Mouse (Mus musculus): ENCODE measurements at regions not wholly inside any gene's neighbourhood (a gene's known extent, or its start where the extent isn't known, plus 50 kb on each side); places are given as distances from the start of the nearest gene placed in this dataset.

- Histone ChIP-seq H3K4me1 (ENCODE audit: control insufficient read depth, insufficient read depth, low read length) (no peaks in the 10 kb centered on the region), H3K9me3 (ENCODE audit: control insufficient read depth, low read length) (no peaks in the 10 kb centered on the region), H3K9ac (ENCODE audit: low read length) (no peak overlapping the region), H3K27me3 (ENCODE audit: control insufficient read depth, insufficient read depth, low read length) (no peaks in the 10 kb centered on the region), H3K36me3 (ENCODE audit: control insufficient read depth, insufficient read depth, low read length) (no peaks in the 10 kb centered on the region), H3K4me2 (no peak overlapping the region), H3K27ac (ENCODE audit: low read depth, low read length) (no peak overlapping the region), H3K4me3 (ENCODE audit: low read depth, low read length) (no peak overlapping the region)
- DNase-seq (ENCODE audit: low spot score, missing footprints) (no peak), ATAC-seq (ENCODE audit: low FRiP score) (no peak)
- 84% methylated on average over 2 of the region's 2 CpGs for WGBS
Observed at GRCm38 (mm10) chr11:45158282-45158681, 541.2 kb downstream of the Ebf1 start.

- H3K9ac ChIP-seq (ENCODE audit: low read length): no peak overlapping the region
- H3K4me2 ChIP-seq: no peak overlapping the region
- DNase-seq (ENCODE audit: low spot score, missing footprints): no peak
- 82% methylated on average over 8 of the region's 8 CpGs for WGBS
- H3K4me3 ChIP-seq (ENCODE audit: low read depth, low read length): no peak overlapping the region
- no peaks in the 10 kb centered on the region for H3K4me1 ChIP-seq (ENCODE audit: control insufficient read depth, insufficient read depth, low read length)
- H3K9me3 ChIP-seq (ENCODE audit: control insufficient read depth, low read length): no peaks in the 10 kb centered on the region
- H3K27me3 ChIP-seq (ENCODE audit: control insufficient read depth, insufficient read depth, low read length): no peaks in the 10 kb centered on the region
- no peak overlapping the region for H3K27ac ChIP-seq (ENCODE audit: low read depth, low read length)
- H3K36me3 ChIP-seq (ENCODE audit: control insufficient read depth, insufficient read depth, low read length): no peaks in the 10 kb centered on the region
- ATAC-seq (ENCODE audit: low FRiP score): no peak
Observed at GRCm38 (mm10) chr11:45160871-45161270, 543.8 kb downstream of the Ebf1 start.

GRCm38 (mm10) chr11:45173546-45173945 is 556.4 kb downstream of the Ebf1 start:
- ATAC-seq (ENCODE audit: low FRiP score): no peak
- Histone ChIP-seq H3K9me3 (ENCODE audit: control insufficient read depth, low read length) (no peaks in the 10 kb centered on the region), H3K27me3 (ENCODE audit: control insufficient read depth, insufficient read depth, low read length) (no peaks in the 10 kb centered on the region), H3K9ac (ENCODE audit: low read length) (no peak overlapping the region), H3K4me1 (ENCODE audit: control insufficient read depth, insufficient read depth, low read length) (no peaks in the 10 kb centered on the region), H3K36me3 (ENCODE audit: control insufficient read depth, insufficient read depth, low read length) (no peaks in the 10 kb centered on the region), H3K4me3 (ENCODE audit: low read depth, low read length) (no peak overlapping the region), H3K4me2 (no peak overlapping the region), H3K27ac (ENCODE audit: low read depth, low read length) (no peak overlapping the region)
- 85% methylated on average over 2 of the region's 2 CpGs for WGBS
- DNase-seq (ENCODE audit: low spot score, missing footprints): no peak

GRCm38 (mm10) chr11:45174071-45174470 is 557.0 kb downstream of the Ebf1 start:
- Histone ChIP-seq H3K27me3 (ENCODE audit: control insufficient read depth, insufficient read depth, low read length) (no peaks in the 10 kb centered on the region), H3K27ac (ENCODE audit: low read depth, low read length) (no peak overlapping the region), H3K9me3 (ENCODE audit: control insufficient read depth, low read length) (no peaks in the 10 kb centered on the region), H3K36me3 (ENCODE audit: control insufficient read depth, insufficient read depth, low read length) (no peaks in the 10 kb centered on the region), H3K4me2 (no peak overlapping the region), H3K4me3 (ENCODE audit: low read depth, low read length) (no peak overlapping the region), H3K9ac (ENCODE audit: low read length) (no peak overlapping the region), H3K4me1 (ENCODE audit: control insufficient read depth, insufficient read depth, low read length) (no peaks in the 10 kb centered on the region)
- 89% methylated on average over 2 of the region's 2 CpGs for WGBS
- no peak for DNase-seq (ENCODE audit: low spot score, missing footprints)
- ATAC-seq (ENCODE audit: low FRiP score): no peak

GRCm38 (mm10) chr11:45174811-45175798 is 558.0 kb downstream of the Ebf1 start:
- Histone ChIP-seq H3K9ac (ENCODE audit: low read length) (no peak overlapping the region), H3K4me1 (ENCODE audit: control insufficient read depth, insufficient read depth, low read length) (no peaks in the 10 kb centered on the region), H3K9me3 (ENCODE audit: control insufficient read depth, low read length) (no peaks in the 10 kb centered on the region), H3K27ac (ENCODE audit: low read depth, low read length) (no peak overlapping the region), H3K36me3 (ENCODE audit: control insufficient read depth, insufficient read depth, low read length) (no peaks in the 10 kb centered on the region), H3K4me3 (ENCODE audit: low read depth, low read length) (no peak overlapping the region), H3K4me2 (no peak overlapping the region), H3K27me3 (ENCODE audit: control insufficient read depth, insufficient read depth, low read length) (no peaks in the 10 kb centered on the region)
- DNase-seq (ENCODE audit: low spot score, missing footprints): no peak
- ATAC-seq (ENCODE audit: low FRiP score): no peak
- 88% methylated on average over 10 of the region's 10 CpGs for WGBS

- no peak overlapping the region for H3K9ac ChIP-seq (ENCODE audit: low read length)
- no peak for DNase-seq (ENCODE audit: low spot score, missing footprints)
- no peak overlapping the region for H3K4me2 ChIP-seq
- no peaks in the 10 kb centered on the region for H3K9me3 ChIP-seq (ENCODE audit: control insufficient read depth, low read length)
- no peak overlapping the region for H3K27ac ChIP-seq (ENCODE audit: low read depth, low read length)
- ATAC-seq (ENCODE audit: low FRiP score): no peak
- H3K4me3 ChIP-seq (ENCODE audit: low read depth, low read length): no peak overlapping the region
- no peaks in the 10 kb centered on the region for H3K36me3 ChIP-seq (ENCODE audit: control insufficient read depth, insufficient read depth, low read length)
- whole genome bisulfite sequencing: 91% methylated on average over 3 of the region's 3 CpGs
- H3K4me1 ChIP-seq (ENCODE audit: control insufficient read depth, insufficient read depth, low read length): no peaks in the 10 kb centered on the region
- H3K27me3 ChIP-seq (ENCODE audit: control insufficient read depth, insufficient read depth, low read length): no peaks in the 10 kb centered on the region
Observed at GRCm38 (mm10) chr11:45176971-45177370, 559.9 kb downstream of the Ebf1 start.

GRCm38 (mm10) chr11:45178036-45178435 is 560.9 kb downstream of the Ebf1 start:
- Histone ChIP-seq H3K4me1 (ENCODE audit: control insufficient read depth, insufficient read depth, low read length) (no peaks in the 10 kb centered on the region), H3K27me3 (ENCODE audit: control insufficient read depth, insufficient read depth, low read length) (no peaks in the 10 kb centered on the region), H3K4me3 (ENCODE audit: low read depth, low read length) (no peak overlapping the region), H3K9ac (ENCODE audit: low read length) (no peak overlapping the region), H3K36me3 (ENCODE audit: control insufficient read depth, insufficient read depth, low read length) (no peaks in the 10 kb centered on the region), H3K4me2 (no peak overlapping the region), H3K9me3 (ENCODE audit: control insufficient read depth, low read length) (no peaks in the 10 kb centered on the region), H3K27ac (ENCODE audit: low read depth, low read length) (no peak overlapping the region)
- no peak for ATAC-seq (ENCODE audit: low FRiP score)
- 87% methylated on average over 7 of the region's 7 CpGs for WGBS
- DNase-seq (ENCODE audit: low spot score, missing footprints): no peak

- no peak for ATAC-seq (ENCODE audit: low FRiP score)
- Histone ChIP-seq H3K4me1 (ENCODE audit: control insufficient read depth, insufficient read depth, low read length) (no peaks in the 10 kb centered on the region), H3K27me3 (ENCODE audit: control insufficient read depth, insufficient read depth, low read length) (no peaks in the 10 kb centered on the region), H3K27ac (ENCODE audit: low read depth, low read length) (no peak overlapping the region), H3K9ac (ENCODE audit: low read length) (no peak overlapping the region), H3K9me3 (ENCODE audit: control insufficient read depth, low read length) (no peaks in the 10 kb centered on the region), H3K36me3 (ENCODE audit: control insufficient read depth, insufficient read depth, low read length) (no peaks in the 10 kb centered on the region), H3K4me2 (no peak overlapping the region), H3K4me3 (ENCODE audit: low read depth, low read length) (no peak overlapping the region)
- DNase-seq (ENCODE audit: low spot score, missing footprints): no peak
- WGBS: 81% methylated on average over 1 of the region's 1 CpGs
Observed at GRCm38 (mm10) chr11:45179019-45179418, 561.9 kb downstream of the Ebf1 start.

- Histone ChIP-seq H3K27ac (ENCODE audit: low read depth, low read length) (no peak overlapping the region), H3K4me1 (ENCODE audit: control insufficient read depth, insufficient read depth, low read length) (no peaks in the 10 kb centered on the region), H3K9ac (ENCODE audit: low read length) (no peak overlapping the region), H3K9me3 (ENCODE audit: control insufficient read depth, low read length) (no peaks in the 10 kb centered on the region), H3K4me3 (ENCODE audit: low read depth, low read length) (no peak overlapping the region), H3K4me2 (no peak overlapping the region), H3K36me3 (ENCODE audit: control insufficient read depth, insufficient read depth, low read length) (no peaks in the 10 kb centered on the region), H3K27me3 (ENCODE audit: control insufficient read depth, insufficient read depth, low read length) (no peaks in the 10 kb centered on the region)
- 67% methylated on average over 14 of the region's 14 CpGs for WGBS
- ATAC-seq (ENCODE audit: low FRiP score) (no peak), DNase-seq (ENCODE audit: low spot score, missing footprints) (no peak)
Observed at GRCm38 (mm10) chr11:45190601-45191370, 573.7 kb downstream of the Ebf1 start.
